Mouse (Mus musculus) left cerebral cortex, postnatal 25 days (tissue): ENCODE data around the gene Tbxa2r. TPM values are rescaled to one million over a fixed set of nuclear protein-coding genes. Genes with fewer than 3 reads are reported as not detected.
A peak's percentile ranks its signal among the peaks of the same experiment; 100 is the strongest.

Experiments used
- DNase-seq, 2 experiments: peaks; one replicate each; pipeline ENCODE4 v3.0.0; 2022; ENCODE audit warnings: low spot score in 2 of 2, mixed read lengths in 1 of 2
- intact Hi-C: fragments of 180-260 bp; cut with DNase I; formaldehyde crosslinking; loops from one replicate; pipeline ENCODE4 v1.15.1; 2025
- total RNA-seq, 2 experiments: library from RNA; stranded (reverse); gene quantifications; 2 replicates each; pipeline ENCODE4 v1.2.3; 2021

The Tbxa2r gene
- total RNA-seq, 2 experiments from 2014 or later = 1.2 to 1.4 TPM

GRCm38 (mm10) chr10:81317273-81317672, 11.3 kb upstream of the Tbxa2r start:
- intact Hi-C loops = loop anchor here (2.0 kb wide), 1 partner anchor 24 kb away; the partner anchor contains the start of gene Pip5k1c

GRCm38 (mm10) chr10:81318589-81319329, 9.8 kb upstream of the Tbxa2r start:
- DNase-seq = no peak
- intact Hi-C loops = no loop called here

More at GRCm38 (mm10) chr10:81317273-81317672, 11.3 kb upstream of the Tbxa2r start:
- DNase-seq = no peak

- intact Hi-C loops = no loop called here
- DNase-seq = no peak
These were observed 9.2 kb upstream of the Tbxa2r start for GRCm38 (mm10) chr10:81319330-81319699.

GRCm38 (mm10) chr10:81319741-81320549, 8.6 kb upstream of the Tbxa2r start:
- DNase-seq = no peak
- intact Hi-C loops = no loop called here

- intact Hi-C loops = no loop called here
- peak; percentile 98 to 100 for DNase-seq
These were observed 7.8 kb upstream of the Tbxa2r start, which contains the start of gene Cactin for GRCm38 (mm10) chr10:81320550-81321347. Gene Cactin, plus strand, starts transcription at chr10:81321103.

GRCm38 (mm10) chr10:81321436-81321835, 7.1 kb upstream of the Tbxa2r start:
- intact Hi-C loops = no loop called here
- DNase-seq = no peak

GRCm38 (mm10) chr10:81322444-81322843, 6.1 kb upstream of the Tbxa2r start:
- intact Hi-C loops = no loop called here
- DNase-seq = no peak

- intact Hi-C loops = no loop called here
- no peak for DNase-seq
These were observed 5.3 kb upstream of the Tbxa2r start for GRCm38 (mm10) chr10:81323141-81323775.

- intact Hi-C loops = no loop called here
- no peak for DNase-seq
These were observed 4.6 kb upstream of the Tbxa2r start for GRCm38 (mm10) chr10:81323791-81324530.

GRCm38 (mm10) chr10:81325176-81325575, 3.4 kb upstream of the Tbxa2r start:
- no peak for DNase-seq
- intact Hi-C loops = no loop called here

GRCm38 (mm10) chr10:81325781-81326180, 2.8 kb upstream of the Tbxa2r start:
- intact Hi-C loops = no loop called here
- no peak for DNase-seq

- DNase-seq = no peak
- intact Hi-C loops = no loop called here
These were observed 1.7 kb upstream of the Tbxa2r start for GRCm38 (mm10) chr10:81326858-81327257.

- DNase-seq = no peak
- intact Hi-C loops = no loop called here
These were observed 572 bp upstream of the Tbxa2r start for GRCm38 (mm10) chr10:81327959-81328358.

- intact Hi-C loops = no loop called here
- no peak for DNase-seq
These were observed 854 bp downstream of the Tbxa2r start for GRCm38 (mm10) chr10:81329194-81329975.

GRCm38 (mm10) chr10:81330007-81330406, 1.5 kb downstream of the Tbxa2r start:
- intact Hi-C loops = no loop called here
- no peak for DNase-seq

GRCm38 (mm10) chr10:81332277-81332676, 3.7 kb downstream of the Tbxa2r start:
- intact Hi-C loops = no loop called here
- no peak for DNase-seq

- DNase-seq = no peak
- intact Hi-C loops = no loop called here
These were observed 5.8 kb downstream of the Tbxa2r start for GRCm38 (mm10) chr10:81334324-81334723.
